Mouse (Mus musculus): ENCODE measurements around the gene Hilpda. TPM values are rescaled to one million over a fixed set of nuclear protein-coding genes. Genes with fewer than 3 reads are reported as not detected.

Hilpda gene
- polyA plus RNA-seq (2014; fragmentation: Illumina TruSeq; extraction: RNeasy Lipid Tissue Mini Kit (QIAGEN cat#74804); ENCODE audit: low read depth, low replicate concordance), result 9.1 TPM

DNA sequence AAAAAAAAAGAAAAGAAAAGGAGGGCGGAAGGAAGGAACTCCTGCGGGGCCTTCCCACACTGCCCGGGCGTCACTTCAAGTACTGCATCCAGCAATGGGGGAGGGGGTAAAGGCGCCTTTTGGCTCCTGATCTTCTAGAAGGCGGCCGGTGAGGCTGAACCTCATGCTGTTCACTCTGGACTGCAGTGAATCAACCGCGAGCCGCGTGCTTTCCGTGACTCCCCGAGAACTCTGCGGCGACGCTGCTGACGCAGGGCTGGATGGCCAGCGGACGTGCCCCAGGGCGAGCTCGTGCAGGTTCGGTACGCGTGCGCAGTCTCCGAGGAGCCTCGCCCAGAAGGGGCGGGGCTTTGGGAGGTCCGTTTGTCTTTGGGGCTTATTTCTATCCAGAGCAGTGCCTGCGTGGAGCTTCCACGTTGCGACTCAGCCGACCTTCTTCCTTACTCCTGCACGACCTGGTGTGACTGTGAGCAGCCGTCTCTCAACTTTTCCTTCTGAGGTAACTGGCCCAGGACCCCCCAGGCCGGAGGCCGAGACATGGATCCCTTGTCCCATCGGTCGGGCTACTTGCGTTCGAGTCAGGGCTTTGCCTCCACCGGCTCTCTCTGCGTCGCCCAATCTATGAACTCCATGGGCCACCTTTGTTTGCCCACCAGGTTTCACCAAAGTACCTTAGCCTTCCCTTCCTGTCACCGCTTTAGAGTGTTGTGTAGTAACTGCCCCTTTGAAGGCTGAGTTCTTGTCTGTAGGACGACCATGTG lies at the start of gene Hilpda:
Gene Hilpda, plus strand, starts transcription at position 177 of the 761 bp plus-strand sequence.

DNA sequence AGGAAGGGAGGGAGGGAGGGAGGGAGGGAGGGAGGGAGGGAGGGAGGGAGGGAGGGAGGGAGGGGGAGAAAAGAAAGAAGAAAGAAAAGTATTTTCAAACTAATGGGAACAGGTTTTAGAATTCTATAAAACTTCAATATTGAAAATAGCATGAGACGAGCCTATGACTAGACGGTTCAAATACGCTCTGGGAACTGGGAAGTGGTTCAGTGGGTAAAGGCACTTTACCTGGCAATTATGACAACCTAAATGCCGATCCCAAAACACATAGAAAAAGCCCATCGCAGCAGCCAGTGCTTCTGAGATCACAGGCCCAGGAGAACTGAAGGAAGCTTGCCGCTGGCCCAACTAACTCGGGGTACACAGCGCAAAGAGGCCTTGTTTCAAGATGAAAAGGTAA lies 7.0 kb downstream of the Hilpda start, which contains the start of gene Fam71f2:
Gene Fam71f2, plus strand, starts transcription at position 301 of the 400 bp plus-strand sequence.

DNA sequence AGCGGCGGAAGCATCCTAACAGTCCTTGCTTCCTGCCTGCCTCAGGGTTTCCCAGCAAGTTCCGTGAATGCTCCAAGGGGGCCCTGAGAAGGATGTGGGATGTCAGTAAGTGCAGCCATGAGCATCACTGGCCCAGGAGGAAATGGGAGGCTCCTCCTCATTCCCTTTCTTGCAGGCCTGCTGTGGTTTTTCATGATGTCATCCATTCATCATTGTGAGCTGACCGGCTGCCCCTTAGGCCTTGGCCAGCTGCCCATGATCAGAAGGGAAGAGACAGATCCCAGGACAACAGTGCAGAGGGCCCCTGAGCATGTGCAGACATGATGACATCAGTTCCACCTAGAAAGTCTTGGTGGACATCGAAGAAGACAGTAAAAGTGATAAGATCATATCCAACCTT lies 46.6 kb downstream of the Hilpda start, which contains the start of gene Fam71f1:
Gene Fam71f1, plus strand, starts transcription at position 262 of the 400 bp plus-strand sequence.

Other genes starting within 250 kb of the Hilpda start
- gene Lep, start 212.3 kb upstream of the Hilpda start, polyA plus RNA-seq (2014; fragmentation: Illumina TruSeq; extraction: RNeasy Lipid Tissue Mini Kit (QIAGEN cat#74804); ENCODE audit: low read depth, low replicate concordance), result 0.13 TPM
- gene Rbm28, start 107.5 kb upstream of the Hilpda start, polyA plus RNA-seq (2014; fragmentation: Illumina TruSeq; extraction: RNeasy Lipid Tissue Mini Kit (QIAGEN cat#74804); ENCODE audit: low read depth, low replicate concordance), result 34.6 TPM
- 1.3 TPM for gene Prrt4, start 92.9 kb upstream of the Hilpda start, polyA plus RNA-seq (2014; fragmentation: Illumina TruSeq; extraction: RNeasy Lipid Tissue Mini Kit (QIAGEN cat#74804); ENCODE audit: low read depth, low replicate concordance)
- gene Impdh1, start 56.1 kb upstream of the Hilpda start, polyA plus RNA-seq (2014; fragmentation: Illumina TruSeq; extraction: RNeasy Lipid Tissue Mini Kit (QIAGEN cat#74804); ENCODE audit: low read depth, low replicate concordance), result 18.4 TPM
- not detected for gene Fam71f2, start 7.1 kb downstream of the Hilpda start, polyA plus RNA-seq (2014; fragmentation: Illumina TruSeq; extraction: RNeasy Lipid Tissue Mini Kit (QIAGEN cat#74804); ENCODE audit: low read depth, low replicate concordance)
- not detected for gene Fam71f1, start 46.7 kb downstream of the Hilpda start, polyA plus RNA-seq (2014; fragmentation: Illumina TruSeq; extraction: RNeasy Lipid Tissue Mini Kit (QIAGEN cat#74804); ENCODE audit: low read depth, low replicate concordance)
- 259 TPM for gene Calu, start 75.6 kb downstream of the Hilpda start, polyA plus RNA-seq (2014; fragmentation: Illumina TruSeq; extraction: RNeasy Lipid Tissue Mini Kit (QIAGEN cat#74804); ENCODE audit: low read depth, low replicate concordance)
- not detected for gene Opn1sw, start 116.0 kb downstream of the Hilpda start, polyA plus RNA-seq (2014; fragmentation: Illumina TruSeq; extraction: RNeasy Lipid Tissue Mini Kit (QIAGEN cat#74804); ENCODE audit: low read depth, low replicate concordance)
- gene Ccdc136, start 123.8 kb downstream of the Hilpda start, polyA plus RNA-seq (2014; fragmentation: Illumina TruSeq; extraction: RNeasy Lipid Tissue Mini Kit (QIAGEN cat#74804); ENCODE audit: low read depth, low replicate concordance), result 1.5 TPM
- 97.5 TPM for gene Flnc, start 160.8 kb downstream of the Hilpda start, polyA plus RNA-seq (2014; fragmentation: Illumina TruSeq; extraction: RNeasy Lipid Tissue Mini Kit (QIAGEN cat#74804); ENCODE audit: low read depth, low replicate concordance)
- 114 TPM for gene Atp6v1f, start 195.2 kb downstream of the Hilpda start, polyA plus RNA-seq (2014; fragmentation: Illumina TruSeq; extraction: RNeasy Lipid Tissue Mini Kit (QIAGEN cat#74804); ENCODE audit: low read depth, low replicate concordance)
- gene Atp6v1fnb, start 198.9 kb downstream of the Hilpda start, polyA plus RNA-seq (2014; fragmentation: Illumina TruSeq; extraction: RNeasy Lipid Tissue Mini Kit (QIAGEN cat#74804); ENCODE audit: low read depth, low replicate concordance), result not detected
- 4.6 TPM for gene Kcp, start 235.5 kb downstream of the Hilpda start, polyA plus RNA-seq (2014; fragmentation: Illumina TruSeq; extraction: RNeasy Lipid Tissue Mini Kit (QIAGEN cat#74804); ENCODE audit: low read depth, low replicate concordance)